11 mouse cellular contexts compared by ENCODE assay signal in genomic region chr1:158463975-158464374, GRCm38 (mm10).
DNase-seq lines count a peak whose midpoint lies in the region; ATAC-seq and TF ChIP-seq lines count a peak whose summit lies in the region.
"Had no signal": no experiment of that assay in that cellular context is flagged by ENCODE, and none has a peak within 500 bp of the region (broad histone marks: within the 10 kb centered on the region; RNA-seq: fewer than 3 reads in every experiment).

No protein-coding gene starts in this region.

- no peak overlapping the region for H3K9ac ChIP-seq in lung, embryonic 14.5 days

- no peaks in the 10 kb centered on the region for H3K27me3 ChIP-seq in lung, embryonic 14.5 days (ENCODE audit: insufficient read depth, low read length)

- ATAC-seq in lung, embryonic 14.5 days (ENCODE audit: insufficient read depth) = no peak

- H3K27ac ChIP-seq in lung, embryonic 14.5 days (ENCODE audit: low read depth) = no peak overlapping the region

- no peak overlapping the region for H3K4me3 ChIP-seq in lung, embryonic 14.5 days (ENCODE audit: low read depth, low read length)

- no peaks in the 10 kb centered on the region for H3K4me1 ChIP-seq in lung, embryonic 14.5 days (ENCODE audit: insufficient read depth)

- no peak overlapping the region for H3K4me2 ChIP-seq in lung, embryonic 14.5 days

- no peaks in the 10 kb centered on the region for H3K36me3 ChIP-seq in lung, embryonic 14.5 days (ENCODE audit: insufficient read depth)

- WGBS in lung, embryonic 14.5 days = 60% methylated on average over 6 of the region's 6 CpGs

- no peaks in the 10 kb centered on the region for H3K9me3 ChIP-seq in lung, embryonic 14.5 days (ENCODE audit: low read depth, low read length)

- TF ChIP-seq CTCF in lung, embryonic 14.5 days (IDR thresholded peaks at IDR 0.05; ENCODE audit: low read depth) = no peak

- peak; percentile 17 to 31 for DNase-seq in frontal cortex, adult 2 months (ENCODE audit: extremely low spot score in 1 of 2, low spot score in 1 of 2)
- DNase-seq in frontal cortex, postnatal 25 days (ENCODE audit: low spot score in 2 of 2) = no peak
- peak; percentile 47 for DNase-seq in lung, embryonic 14.5 days
- no peak for DNase-seq in lung, postnatal 14 days
- DNase-seq in embryo, embryonic 11 days = peak; percentile 55
- peak; percentile 31 for DNase-seq in mesoderm, embryonic 11.5 days (ENCODE audit: low read depth, low spot score)
- no peak for DNase-seq in ovary, postnatal 10 days (ENCODE audit: low spot score)
- DNase-seq in thymus, adult 18-20 months = no peak
- DNase-seq: adrenal gland, postnatal 36 days; gastrocnemius, postnatal 36 days; kidney, adult 8-10 months had no signal

Comparison
In these comparisons a context has a peak if more than half of its experiments do, and no peak if none do; other contexts are left out.
1. DNase-seq: peak in frontal cortex, adult 2 months (2 of 2), lung, embryonic 14.5 days (single experiment), embryo, embryonic 11 days (single experiment) and mesoderm, embryonic 11.5 days (single experiment); none in frontal cortex, postnatal 25 days (0 of 2), lung, postnatal 14 days (single experiment), ovary, postnatal 10 days (single experiment) and thymus, adult 18-20 months (0 of 2).